Mouse (Mus musculus): ENCODE results near the gene Fto. TPM values are rescaled to one million over a fixed set of nuclear protein-coding genes. Genes with fewer than 3 reads are reported as not detected.

The Fto gene
- polyA plus RNA-seq, 1 experiment from 2014 or later, result 111 TPM

DNA sequence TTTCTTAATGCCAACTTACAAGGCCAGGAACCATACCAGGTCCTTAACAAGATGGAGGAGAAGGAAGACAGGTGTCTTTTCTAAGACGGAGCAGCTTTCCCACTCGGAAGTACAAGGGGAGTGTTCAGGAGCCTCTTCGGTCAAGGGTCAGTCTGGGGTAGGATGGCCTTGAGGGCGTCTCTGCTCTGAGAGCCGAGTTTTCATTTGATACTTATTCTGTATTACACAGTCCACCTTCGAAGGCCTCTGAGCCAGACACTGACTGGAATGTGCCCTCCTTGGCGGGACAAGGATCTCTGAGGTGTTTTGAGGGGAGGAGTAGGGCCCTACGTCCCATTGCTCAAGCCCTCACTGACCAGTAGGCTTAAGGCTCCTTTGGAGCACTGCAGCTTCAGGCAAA is 292.6 kb downstream of the Fto start:
- H3K27ac ChIP-seq (ENCODE audit: low read depth, low read length), result no peak overlapping the region
- peaks cover 2% of the 10 kb centered on the region for H3K27me3 ChIP-seq (ENCODE audit: control insufficient read depth, insufficient read depth, low read length)
- no peaks in the 10 kb centered on the region for H3K9me3 ChIP-seq (ENCODE audit: control insufficient read depth, low read length)
- no peak overlapping the region for H3K4me2 ChIP-seq (ENCODE audit: low read depth, low read length, severe bottlenecking)
- no peaks in the 10 kb centered on the region for H3K4me1 ChIP-seq (replicated peaks; ENCODE audit: control insufficient read depth, insufficient read depth, low read length)
- no peak overlapping the region for H3K9ac ChIP-seq (ENCODE audit: low read length)
- H3K4me3 ChIP-seq (ENCODE audit: low read depth, low read length), result no peak overlapping the region
- H3K36me3 ChIP-seq (ENCODE audit: control insufficient read depth, insufficient read depth, low read length), result no peaks in the 10 kb centered on the region
- ATAC-seq (replicated peaks; ENCODE audit: low FRiP score), result no peak
- WGBS, result 80% methylated on average over 8 of the region's 8 CpGs
- DNase-seq (ENCODE audit: low spot score), result no peak

DNA sequence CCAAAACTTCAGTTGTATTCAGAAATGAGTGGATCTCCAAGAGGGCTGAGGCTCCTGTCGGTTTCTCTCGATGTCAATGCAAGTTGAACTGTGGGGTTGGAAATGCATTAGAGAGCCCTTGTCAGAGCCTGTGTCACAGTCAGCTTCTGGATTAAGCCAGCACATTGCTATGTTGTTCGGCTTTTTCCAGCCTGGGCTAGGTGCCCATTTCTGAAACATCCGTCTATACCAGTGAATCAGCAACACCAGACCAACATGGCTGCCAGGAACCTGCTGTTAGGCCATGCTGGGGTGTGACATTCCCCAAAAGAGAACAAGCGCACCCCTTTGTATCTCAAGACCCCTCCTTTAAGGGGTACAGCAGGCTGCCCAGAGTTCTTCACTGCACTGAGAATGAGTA is 293.8 kb downstream of the Fto start:
- H3K9ac ChIP-seq (ENCODE audit: low read length), result no peak overlapping the region
- 93% methylated on average over 5 of the region's 5 CpGs for WGBS
- H3K36me3 ChIP-seq (ENCODE audit: control insufficient read depth, insufficient read depth, low read length), result no peaks in the 10 kb centered on the region
- no peak for DNase-seq (ENCODE audit: low spot score)
- no peaks in the 10 kb centered on the region for H3K9me3 ChIP-seq (ENCODE audit: control insufficient read depth, low read length)
- no peak overlapping the region for H3K27ac ChIP-seq (ENCODE audit: low read depth, low read length)
- no peak overlapping the region for H3K4me2 ChIP-seq (ENCODE audit: low read depth, low read length, severe bottlenecking)
- H3K4me3 ChIP-seq (ENCODE audit: low read depth, low read length), result no peak overlapping the region
- H3K4me1 ChIP-seq (replicated peaks; ENCODE audit: control insufficient read depth, insufficient read depth, low read length), result peaks cover 9% of the 10 kb centered on the region
- H3K27me3 ChIP-seq (ENCODE audit: control insufficient read depth, insufficient read depth, low read length), result peaks cover 2% of the 10 kb centered on the region
- no peak for ATAC-seq (replicated peaks; ENCODE audit: low FRiP score)

DNA sequence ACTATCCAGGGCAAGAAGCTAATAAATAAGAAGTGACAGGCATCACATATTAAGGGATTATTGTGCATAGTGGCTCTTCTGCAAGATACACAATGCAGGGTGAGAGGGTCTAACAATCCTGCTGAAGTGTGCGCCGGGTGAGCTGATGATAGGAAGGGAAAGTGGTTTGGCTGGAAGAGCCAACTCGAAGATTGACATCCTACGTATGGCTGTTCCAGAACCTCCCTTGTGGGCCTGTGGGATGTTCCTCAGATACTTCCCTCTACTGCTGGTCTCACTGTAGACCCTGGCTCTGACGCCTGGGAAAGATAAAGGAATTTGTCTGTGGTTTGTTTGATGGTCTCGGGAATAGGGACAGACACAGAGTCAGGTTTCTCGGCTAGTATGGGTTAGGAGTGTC is 297.9 kb downstream of the Fto start:
- Histone ChIP-seq H3K27ac (ENCODE audit: low read depth, low read length) (no peak overlapping the region), H3K4me3 (ENCODE audit: low read depth, low read length) (no peak overlapping the region), H3K4me2 (ENCODE audit: low read depth, low read length, severe bottlenecking) (no peak overlapping the region), H3K9ac (ENCODE audit: low read length) (no peak overlapping the region; the same call in 1 of the 2 replicates), H3K27me3 (ENCODE audit: control insufficient read depth, insufficient read depth, low read length) (peaks cover 9% of the 10 kb centered on the region), H3K36me3 (ENCODE audit: control insufficient read depth, insufficient read depth, low read length) (no peaks in the 10 kb centered on the region), H3K9me3 (ENCODE audit: control insufficient read depth, low read length) (no peaks in the 10 kb centered on the region), H3K4me1 (replicated peaks; ENCODE audit: control insufficient read depth, insufficient read depth, low read length) (peaks cover 23% of the 10 kb centered on the region)
- 71% methylated on average over 7 of the region's 7 CpGs for WGBS
- DNase-seq (ENCODE audit: low spot score), result no peak
- no peak for ATAC-seq (replicated peaks; ENCODE audit: low FRiP score)

DNA sequence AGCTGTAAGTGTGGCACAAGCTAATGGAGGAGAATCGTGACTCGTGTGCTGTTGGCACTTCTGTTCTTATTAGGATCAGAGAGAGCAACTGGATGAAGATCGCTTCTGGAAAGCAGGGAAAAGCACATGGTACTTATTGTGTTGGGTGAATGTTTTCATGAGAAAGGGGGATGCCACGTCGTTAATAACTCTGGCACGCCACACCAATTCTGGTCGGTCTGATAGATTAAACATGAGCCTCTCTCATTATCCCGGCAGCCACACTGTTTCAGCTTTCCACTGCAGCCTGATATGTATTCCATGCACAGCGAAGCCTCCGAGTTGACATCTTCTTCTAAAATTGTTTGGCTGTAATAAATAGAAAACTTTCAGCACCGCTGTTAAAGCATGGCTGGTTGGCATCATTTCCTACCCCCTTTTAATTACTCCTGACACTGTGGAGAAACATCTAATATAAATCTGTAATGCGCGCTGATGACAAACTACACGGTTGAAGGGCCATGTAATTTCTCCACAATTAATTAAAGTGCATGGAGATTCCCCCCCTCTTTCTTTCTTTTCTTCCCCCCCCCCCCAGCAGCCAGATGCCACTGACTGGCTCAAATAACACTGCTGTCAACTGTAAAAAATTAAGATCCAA is 298.5 kb downstream of the Fto start:
- WGBS, result 60% methylated on average over 14 of the region's 14 CpGs

DNA sequence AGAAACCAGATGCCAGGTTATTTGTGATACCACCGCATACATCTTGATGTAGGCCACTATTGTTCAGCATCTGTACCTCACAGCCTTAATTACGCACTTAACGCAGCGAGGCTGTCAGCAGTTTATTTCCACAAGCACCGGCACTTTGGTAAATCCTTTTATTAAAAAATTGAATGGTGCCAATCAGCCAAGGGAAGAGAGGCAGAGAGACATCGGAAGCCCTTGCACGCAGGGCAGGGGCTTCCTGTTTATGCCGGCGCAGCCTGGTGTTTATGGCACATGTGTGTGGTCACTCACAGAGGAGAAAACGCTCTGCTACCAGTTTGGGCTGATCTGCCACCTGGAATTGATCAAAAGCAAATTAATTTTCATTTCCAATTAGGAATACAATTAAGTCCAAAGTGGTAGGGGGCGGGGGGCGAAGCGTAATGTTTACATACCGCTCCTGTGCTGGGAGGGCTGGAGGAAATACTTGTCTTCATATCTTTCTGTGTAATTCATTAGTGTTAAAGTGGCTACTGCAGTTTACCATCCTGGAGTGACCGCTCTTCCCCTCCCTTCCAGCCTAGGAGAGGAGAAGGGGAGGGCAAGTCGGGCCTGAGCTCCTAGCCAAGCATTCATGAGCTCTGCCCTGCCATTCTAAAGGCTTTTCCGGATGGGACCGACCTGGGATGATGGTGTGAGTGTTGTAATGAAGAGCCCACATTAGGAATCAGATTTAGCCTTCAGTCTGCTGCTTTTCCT is 299.2 kb downstream of the Fto start:
- H3K4me2 ChIP-seq (ENCODE audit: low read depth, low read length, severe bottlenecking), result no peak overlapping the region
- H3K27ac ChIP-seq (ENCODE audit: low read depth, low read length), result no peak overlapping the region
- peaks cover 9% of the 10 kb centered on the region for H3K27me3 ChIP-seq (ENCODE audit: control insufficient read depth, insufficient read depth, low read length)
- H3K9ac ChIP-seq (ENCODE audit: low read length), result no peak overlapping the region
- H3K4me1 ChIP-seq (replicated peaks; ENCODE audit: control insufficient read depth, insufficient read depth, low read length), result peaks cover 26% of the 10 kb centered on the region
- H3K36me3 ChIP-seq (ENCODE audit: control insufficient read depth, insufficient read depth, low read length), result no peaks in the 10 kb centered on the region
- H3K9me3 ChIP-seq (ENCODE audit: control insufficient read depth, low read length), result no peaks in the 10 kb centered on the region
- ATAC-seq (replicated peaks; ENCODE audit: low FRiP score) (no peak), DNase-seq (ENCODE audit: low spot score) (no peak)
- no peak overlapping the region for H3K4me3 ChIP-seq (ENCODE audit: low read depth, low read length)
- WGBS, result 30% methylated on average over 18 of the region's 18 CpGs

More for the DNA sequence above, 298.5 kb downstream of the Fto start:
- no peak for ATAC-seq (replicated peaks; ENCODE audit: low FRiP score)
- H3K4me2 ChIP-seq (ENCODE audit: low read depth, low read length, severe bottlenecking), result no peak overlapping the region
- H3K27ac ChIP-seq (ENCODE audit: low read depth, low read length), result no peak overlapping the region
- DNase-seq (ENCODE audit: low spot score), result no peak
- H3K36me3 ChIP-seq (ENCODE audit: control insufficient read depth, insufficient read depth, low read length), result no peaks in the 10 kb centered on the region
- peaks cover 23% of the 10 kb centered on the region for H3K4me1 ChIP-seq (replicated peaks; ENCODE audit: control insufficient read depth, insufficient read depth, low read length)
- H3K9me3 ChIP-seq (ENCODE audit: control insufficient read depth, low read length), result no peaks in the 10 kb centered on the region
- H3K9ac ChIP-seq (ENCODE audit: low read length), result no peak overlapping the region
- no peak overlapping the region for H3K4me3 ChIP-seq (ENCODE audit: low read depth, low read length)
- H3K27me3 ChIP-seq (ENCODE audit: control insufficient read depth, insufficient read depth, low read length), result peaks cover 9% of the 10 kb centered on the region

DNA sequence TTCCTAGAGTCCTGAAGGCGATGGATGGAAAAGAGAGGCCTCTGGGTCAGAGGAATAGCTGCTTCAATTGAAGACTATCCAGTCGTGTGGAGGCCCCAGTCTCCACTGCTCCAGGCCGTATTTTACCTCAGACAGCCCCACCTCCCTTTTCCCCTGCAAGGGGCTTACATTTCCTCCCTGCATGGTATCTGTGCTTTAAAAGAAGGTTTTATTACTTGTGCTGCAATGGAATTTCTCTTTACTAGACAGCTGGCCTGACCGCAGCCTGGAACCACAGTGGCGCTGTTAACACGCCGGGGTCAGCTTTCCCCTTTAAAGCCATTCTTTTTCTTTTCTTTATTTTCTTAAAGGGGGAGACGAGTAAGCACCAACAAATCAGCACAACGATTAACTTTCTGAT is 300.3 kb downstream of the Fto start:
- Histone ChIP-seq H3K36me3 (ENCODE audit: control insufficient read depth, insufficient read depth, low read length) (no peaks in the 10 kb centered on the region), H3K4me1 (replicated peaks; ENCODE audit: control insufficient read depth, insufficient read depth, low read length) (peaks cover 34% of the 10 kb centered on the region), H3K4me2 (ENCODE audit: low read depth, low read length, severe bottlenecking) (no peak overlapping the region), H3K9me3 (ENCODE audit: control insufficient read depth, low read length) (no peaks in the 10 kb centered on the region), H3K4me3 (ENCODE audit: low read depth, low read length) (no peak overlapping the region), H3K27ac (ENCODE audit: low read depth, low read length) (no peak overlapping the region), H3K27me3 (ENCODE audit: control insufficient read depth, insufficient read depth, low read length) (peaks cover 9% of the 10 kb centered on the region), H3K9ac (ENCODE audit: low read length) (no peak overlapping the region)
- 0 out of 2 replicates have a peak, but pooled peaks have one; percentile 36 for ATAC-seq (replicated peaks; ENCODE audit: low FRiP score)
- no peak for DNase-seq (ENCODE audit: low spot score)
- WGBS, result 11% methylated on average over 9 of the region's 9 CpGs

DNA sequence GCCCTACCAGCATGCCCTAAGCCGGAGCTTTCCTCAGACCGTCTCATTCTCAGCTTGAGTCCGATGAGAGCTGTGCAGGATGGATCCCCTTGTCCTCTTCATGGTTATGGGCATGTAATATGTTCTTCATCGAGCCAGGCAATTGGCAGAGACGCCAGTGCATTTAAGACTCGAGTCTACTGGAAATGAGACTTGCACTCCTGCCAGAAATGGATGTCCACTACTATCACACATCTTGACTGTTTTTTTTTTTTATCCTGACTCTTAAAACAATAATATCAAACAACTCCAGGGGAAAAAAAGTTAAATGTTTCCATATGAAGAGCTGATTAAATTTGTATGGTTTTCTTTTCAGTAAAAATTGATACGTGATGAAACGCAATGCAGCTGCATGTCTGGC is 301.9 kb downstream of the Fto start:
- H3K9me3 ChIP-seq (ENCODE audit: control insufficient read depth, low read length), result no peaks in the 10 kb centered on the region
- H3K4me3 ChIP-seq (ENCODE audit: low read depth, low read length), result no peak overlapping the region
- ATAC-seq (replicated peaks; ENCODE audit: low FRiP score) (no peak), DNase-seq (ENCODE audit: low spot score) (no peak)
- peaks cover 34% of the 10 kb centered on the region for H3K4me1 ChIP-seq (replicated peaks; ENCODE audit: control insufficient read depth, insufficient read depth, low read length)
- H3K36me3 ChIP-seq (ENCODE audit: control insufficient read depth, insufficient read depth, low read length), result no peaks in the 10 kb centered on the region
- H3K27ac ChIP-seq (ENCODE audit: low read depth, low read length), result no peak overlapping the region
- 84% methylated on average over 8 of the region's 8 CpGs for WGBS
- H3K9ac ChIP-seq (ENCODE audit: low read length), result no peak overlapping the region
- H3K4me2 ChIP-seq (ENCODE audit: low read depth, low read length, severe bottlenecking), result no peak overlapping the region
- peaks cover 9% of the 10 kb centered on the region for H3K27me3 ChIP-seq (ENCODE audit: control insufficient read depth, insufficient read depth, low read length)

DNA sequence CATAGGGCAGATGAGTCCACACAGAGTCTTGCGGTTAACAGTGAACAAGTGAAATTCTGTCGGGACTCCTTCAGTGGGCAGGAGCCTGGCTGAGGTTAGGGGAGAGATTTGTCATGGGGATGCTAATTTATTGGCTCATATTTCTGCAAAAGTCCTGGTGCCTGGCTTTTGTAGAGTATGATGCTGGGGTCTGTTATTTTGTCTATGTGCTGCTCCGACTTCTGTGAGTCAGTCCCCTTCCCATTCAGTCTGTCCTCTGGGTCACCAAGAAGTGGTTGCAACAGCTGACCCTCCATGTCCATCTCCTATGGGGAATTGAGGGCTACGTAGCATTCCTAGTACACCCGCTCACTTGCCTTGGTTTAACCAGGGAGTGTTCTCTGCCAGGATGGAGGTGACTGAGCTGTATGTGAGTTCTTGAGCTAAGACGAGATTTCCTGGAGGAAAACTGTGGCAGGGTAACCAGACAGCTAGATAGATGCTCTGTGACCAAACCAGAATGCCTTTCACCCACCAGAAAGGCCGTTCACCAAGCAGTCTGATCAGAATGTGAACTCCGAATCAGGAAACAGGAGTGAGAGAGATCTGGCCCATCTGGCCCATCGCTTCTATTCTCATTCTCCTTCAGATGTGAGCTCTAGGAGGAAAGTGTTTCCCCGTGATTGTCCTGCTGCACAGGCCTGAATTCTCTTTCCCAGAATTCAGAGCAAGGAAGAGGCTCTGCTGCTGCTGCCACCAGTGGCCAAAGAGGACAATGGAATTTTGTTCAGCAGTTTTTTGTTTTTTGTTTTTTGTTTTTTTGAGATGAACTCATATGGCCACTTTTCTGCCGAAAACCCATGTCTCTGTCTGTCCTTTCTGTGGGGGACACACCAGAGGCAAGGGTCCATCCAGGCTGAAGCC is 302.7 kb downstream of the Fto start:
- ATAC-seq (replicated peaks; ENCODE audit: low FRiP score), result no peak
- WGBS, result 82% methylated on average over 11 of the region's 11 CpGs

More for the DNA sequence above, 302.7 kb downstream of the Fto start:
- Histone ChIP-seq H3K9ac (ENCODE audit: low read length) (no peak overlapping the region), H3K4me2 (ENCODE audit: low read depth, low read length, severe bottlenecking) (no peak overlapping the region), H3K27ac (ENCODE audit: low read depth, low read length) (no peak overlapping the region), H3K36me3 (ENCODE audit: control insufficient read depth, insufficient read depth, low read length) (no peaks in the 10 kb centered on the region), H3K27me3 (ENCODE audit: control insufficient read depth, insufficient read depth, low read length) (peaks cover 6% of the 10 kb centered on the region), H3K9me3 (ENCODE audit: control insufficient read depth, low read length) (no peaks in the 10 kb centered on the region), H3K4me3 (ENCODE audit: low read depth, low read length) (no peak overlapping the region), H3K4me1 (replicated peaks; ENCODE audit: control insufficient read depth, insufficient read depth, low read length) (peaks cover 34% of the 10 kb centered on the region)
- no peak for DNase-seq (ENCODE audit: low spot score)

All from forebrain, embryonic 11.5 days (tissue).